Mouse (Mus musculus) CD4-positive, CD25-positive, alpha-beta regulatory T cell, adult 4 months (primary cell): ENCODE data around the gene Gm17660. TPM values are rescaled to one million over a fixed set of nuclear protein-coding genes. Genes with fewer than 3 reads are reported as not detected.

Experiments used
- ATAC-seq: one replicate; pipeline ENCODE4 v1.8.0; 2017
- polyA plus RNA-seq, 2 experiments: library from polyadenylated mRNA; unstranded; fragments of 100-300 nt; shearing (Covaris generic); gene quantifications; one replicate each; pipeline ENCODE4 v1.2.1; 2017

Gm17660 gene
- not detected for polyA plus RNA-seq

DNA sequence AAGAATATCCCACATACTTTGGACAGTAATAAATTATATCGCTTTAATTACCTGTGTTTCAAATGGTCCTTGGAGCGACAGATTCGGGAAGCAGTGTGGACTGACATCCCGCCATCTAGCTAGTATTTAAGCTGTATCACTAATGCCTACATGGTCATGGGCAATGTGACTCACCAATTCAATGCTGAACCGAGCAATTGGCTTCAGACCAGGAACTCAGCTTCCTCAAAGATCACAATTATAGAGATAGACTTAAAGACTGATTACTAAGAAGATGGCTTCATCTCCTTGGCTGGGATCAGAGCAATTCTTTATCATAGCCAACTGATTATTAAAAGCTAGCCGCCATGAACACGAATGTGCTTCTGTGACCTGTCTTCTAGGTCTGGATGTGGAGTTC lies at the start of gene Gm17660:
Gm17660 (minus strand) TSS at position 101 of the 400 bp plus-strand sequence.
- no peak for ATAC-seq

DNA sequence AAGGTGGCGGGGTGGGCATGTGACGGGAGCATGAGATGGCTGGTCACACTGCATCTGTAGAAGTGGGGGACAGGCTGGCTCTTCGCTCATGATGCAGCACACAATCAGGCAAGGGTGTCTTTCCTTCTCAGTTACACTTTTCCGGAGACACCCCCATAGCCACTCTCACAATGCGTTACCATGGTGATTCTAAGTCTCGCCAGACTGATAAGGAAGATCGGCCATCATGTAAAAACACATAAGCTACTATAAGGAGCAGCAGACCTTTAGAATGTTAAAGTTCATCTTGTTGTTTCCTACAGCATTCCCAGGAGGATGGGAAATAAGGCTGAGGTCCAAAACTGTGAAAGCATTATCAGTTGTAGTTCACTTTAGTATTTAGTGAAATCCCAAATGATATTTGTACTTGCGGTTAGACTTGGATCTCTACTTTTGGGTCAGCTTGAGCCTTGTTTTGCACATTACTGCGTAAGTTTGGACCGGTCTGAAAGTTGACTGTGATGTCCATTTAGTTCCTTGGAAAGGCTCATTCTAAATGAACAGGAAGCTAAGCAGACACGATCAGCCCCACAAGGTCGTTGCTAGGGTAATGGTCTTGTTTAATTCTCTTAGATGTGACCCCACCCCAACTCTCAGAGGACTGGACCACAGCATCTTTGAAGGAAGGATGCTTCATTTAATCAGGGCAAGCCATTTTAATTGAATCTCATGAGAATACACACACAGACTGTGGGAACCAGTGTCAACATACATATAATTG lies 49.3 kb upstream of the Gm17660 start:
- no peak for ATAC-seq

DNA sequence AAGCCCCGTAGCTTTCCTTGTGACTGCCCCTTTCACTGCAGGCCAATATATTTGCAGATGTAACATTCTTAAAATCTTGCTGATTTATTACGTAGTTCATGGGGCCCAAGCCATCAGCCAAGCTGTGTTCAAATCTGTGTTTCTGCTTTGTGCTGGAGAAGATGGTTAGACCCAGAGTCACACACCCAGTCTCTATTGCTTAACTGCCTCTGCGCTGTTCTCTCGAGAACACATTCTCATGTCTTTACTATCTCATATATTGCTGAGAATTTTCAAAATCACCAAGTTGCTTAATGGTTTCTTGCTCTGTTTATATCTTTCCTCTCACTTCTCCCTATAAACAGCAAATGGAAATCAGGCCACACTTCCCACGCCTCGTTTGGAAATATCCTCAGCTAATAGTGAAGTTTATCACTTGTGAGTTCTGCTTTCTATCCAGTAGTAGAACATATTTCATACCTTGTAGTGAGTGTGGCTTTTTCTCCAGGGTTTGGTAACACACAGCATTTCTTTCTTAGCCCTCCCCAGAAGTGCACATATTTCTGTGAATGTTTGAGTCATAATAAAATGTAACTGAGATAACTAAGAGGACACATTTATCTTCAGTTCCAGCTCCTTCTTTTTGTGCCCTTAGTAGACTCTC lies 46.7 kb upstream of the Gm17660 start:
- ATAC-seq, result no peak

DNA sequence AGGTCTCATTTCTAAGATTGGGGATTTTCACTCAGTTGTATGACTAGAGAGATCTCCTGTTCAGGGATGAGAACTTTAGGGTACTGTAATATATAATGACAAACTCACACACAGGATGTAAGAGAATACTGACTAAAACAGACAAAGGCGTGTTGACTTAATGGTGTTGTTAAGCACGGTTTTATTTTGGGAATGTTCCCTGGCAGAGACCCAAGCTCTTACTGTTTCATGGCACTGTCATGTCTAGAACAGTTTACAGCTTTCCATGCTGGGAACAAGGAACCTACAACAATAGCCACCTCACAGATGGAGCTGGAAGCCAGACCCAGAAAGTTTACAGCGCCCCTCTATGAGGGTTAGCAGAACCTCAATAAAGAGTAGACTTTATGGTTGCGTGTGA lies 38.5 kb upstream of the Gm17660 start:
- ATAC-seq, result no peak

DNA sequence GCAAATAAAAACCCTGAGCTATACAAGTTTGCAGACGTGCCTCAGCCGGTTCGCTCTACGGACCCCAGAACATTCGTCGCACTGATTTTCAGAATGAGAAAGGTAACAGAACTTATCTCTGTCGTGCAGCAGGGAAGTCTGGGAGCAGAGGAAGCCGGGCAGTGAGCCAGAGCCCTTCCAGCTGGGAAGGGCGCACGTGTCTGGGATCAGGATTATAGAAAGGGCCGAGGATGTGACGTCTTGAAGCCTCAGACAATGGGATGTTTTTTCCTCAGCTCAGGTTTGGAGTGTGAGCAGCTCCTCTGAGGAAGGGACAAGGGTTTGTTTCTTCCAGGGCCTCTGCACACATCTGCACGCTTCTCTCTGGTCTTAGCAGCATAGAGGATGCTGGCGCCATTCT lies 37.7 kb upstream of the Gm17660 start:
- no peak for ATAC-seq

DNA sequence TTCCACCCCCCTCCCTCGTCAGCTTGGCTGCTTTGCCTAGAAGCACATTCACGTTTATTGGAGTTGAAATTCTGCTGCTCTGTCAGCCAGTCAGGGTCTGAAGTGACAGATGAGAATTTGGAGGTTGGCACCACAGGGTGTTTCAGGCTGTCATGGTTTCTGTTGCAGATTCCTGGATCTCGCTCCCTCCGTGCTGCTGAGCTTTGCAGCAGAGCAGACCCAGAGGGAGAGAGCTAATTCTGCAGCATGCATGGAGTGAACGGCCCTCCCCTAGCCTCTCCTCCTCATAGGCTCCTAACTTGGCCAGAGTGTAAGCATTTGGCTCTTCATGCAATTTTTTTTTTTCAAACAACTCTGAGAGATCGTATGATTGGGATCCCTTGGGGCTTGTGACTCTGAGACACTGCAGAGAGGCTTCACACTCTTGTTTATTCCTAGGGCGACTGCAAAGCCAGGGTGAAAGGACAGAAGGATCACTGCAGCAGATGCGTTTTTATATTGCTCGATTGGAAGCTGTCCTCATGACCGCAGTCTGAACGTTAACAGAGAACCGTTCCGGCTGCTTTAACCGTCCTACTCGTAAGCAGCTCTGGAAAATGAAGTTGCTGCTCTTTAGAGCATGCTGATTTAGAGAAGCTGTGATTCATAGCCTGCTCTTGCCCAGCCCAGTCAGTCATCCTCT lies 36.2 kb upstream of the Gm17660 start, which contains the start of gene Sparcl1:
Sparcl1 (minus strand) TSS at position 243 of the 682 bp plus-strand sequence.
- no peak for ATAC-seq

DNA sequence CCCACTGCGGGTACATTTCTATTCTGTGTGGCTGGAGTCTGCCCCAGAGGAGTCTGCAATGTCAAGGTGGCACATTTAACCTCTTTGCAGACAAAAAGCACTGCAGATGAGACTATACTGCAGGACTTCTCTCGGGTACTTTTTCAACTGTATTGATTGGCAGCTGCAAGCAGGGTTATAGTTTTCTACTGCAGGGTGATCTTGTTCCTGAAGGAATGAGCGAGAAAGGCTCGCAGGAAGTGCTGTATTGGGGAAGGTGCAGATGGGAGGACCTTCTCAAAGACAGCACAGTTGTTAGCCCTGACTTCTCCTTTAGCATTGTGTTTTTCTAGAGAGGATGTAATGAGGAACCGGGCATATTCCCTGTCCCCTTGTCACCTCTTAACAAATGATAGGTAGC lies 35.1 kb upstream of the Gm17660 start:
- no peak for ATAC-seq

DNA sequence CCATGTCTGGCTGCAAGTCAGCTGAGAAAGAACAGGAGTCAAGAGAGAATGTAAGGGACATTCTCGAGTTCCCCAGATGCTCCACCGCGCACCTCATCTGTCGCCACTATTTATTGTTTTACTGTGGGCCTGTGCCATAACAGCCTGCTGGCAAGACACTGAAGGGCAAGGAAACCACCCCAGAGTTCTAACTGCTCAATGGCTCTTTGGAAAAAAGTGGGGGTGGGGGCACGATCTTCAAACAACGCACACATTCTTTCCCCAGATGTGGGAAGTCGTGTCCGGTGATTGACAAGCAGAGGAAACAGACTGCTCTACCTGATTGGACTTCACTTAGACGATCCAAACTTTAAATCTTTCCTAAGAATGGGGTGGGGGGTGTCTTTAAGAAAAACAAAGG lies 34.6 kb upstream of the Gm17660 start:
- no peak for ATAC-seq

DNA sequence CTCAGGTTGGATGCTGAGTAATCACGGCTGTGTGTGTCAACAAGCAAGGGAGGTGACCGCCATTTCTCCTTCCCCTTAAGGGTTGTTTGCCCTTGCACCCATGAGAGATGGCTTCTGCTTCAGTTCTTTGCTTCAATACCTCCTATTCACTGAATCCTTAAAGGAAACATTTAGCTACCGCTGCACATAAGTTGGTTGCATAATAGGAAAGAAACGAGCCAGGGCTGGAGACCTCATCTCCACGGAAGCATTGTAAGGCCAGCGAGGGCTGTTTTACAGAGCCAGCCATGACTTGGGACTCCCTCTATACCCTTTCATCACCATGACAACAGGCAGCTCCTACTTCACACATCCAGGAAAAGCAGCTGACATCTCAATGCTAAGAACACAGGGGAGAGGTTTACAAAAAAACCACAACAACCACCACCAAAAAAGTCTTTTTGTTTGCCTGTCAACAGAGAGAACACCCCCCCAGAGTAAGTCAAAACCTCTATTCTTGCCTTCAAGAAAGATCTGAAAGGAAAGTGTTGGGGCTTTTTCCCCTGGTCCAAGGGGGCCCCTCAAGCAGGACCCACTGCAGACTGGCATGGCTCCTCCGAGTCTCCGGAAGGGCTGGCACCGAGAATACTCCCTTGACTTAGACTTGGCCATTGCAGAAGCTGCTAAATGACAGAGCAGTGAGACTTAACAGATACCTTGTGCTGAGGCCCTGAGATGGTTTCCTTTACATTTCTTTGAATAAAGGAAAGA lies 32.9 kb upstream of the Gm17660 start:
- ATAC-seq, result no peak

DNA sequence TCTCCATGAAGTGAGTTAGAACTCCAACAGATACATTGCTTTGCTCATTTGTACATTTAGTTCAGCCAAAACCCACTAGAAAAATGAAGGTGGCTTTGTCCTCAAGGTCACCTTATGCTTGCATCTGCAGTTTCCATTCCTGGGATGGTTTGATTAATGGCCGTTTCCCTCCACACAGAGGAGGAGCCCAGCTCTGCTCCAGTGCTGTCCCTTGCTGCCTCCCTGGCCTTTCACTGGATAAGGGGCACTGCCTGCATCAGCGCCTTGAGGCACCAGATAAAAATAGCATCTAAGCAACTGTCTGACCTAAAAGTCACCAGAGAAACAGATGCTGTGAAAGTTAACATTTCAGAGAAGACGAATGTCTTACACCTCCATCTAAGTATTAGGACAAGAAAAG lies 32.1 kb upstream of the Gm17660 start:
- no peak for ATAC-seq

DNA sequence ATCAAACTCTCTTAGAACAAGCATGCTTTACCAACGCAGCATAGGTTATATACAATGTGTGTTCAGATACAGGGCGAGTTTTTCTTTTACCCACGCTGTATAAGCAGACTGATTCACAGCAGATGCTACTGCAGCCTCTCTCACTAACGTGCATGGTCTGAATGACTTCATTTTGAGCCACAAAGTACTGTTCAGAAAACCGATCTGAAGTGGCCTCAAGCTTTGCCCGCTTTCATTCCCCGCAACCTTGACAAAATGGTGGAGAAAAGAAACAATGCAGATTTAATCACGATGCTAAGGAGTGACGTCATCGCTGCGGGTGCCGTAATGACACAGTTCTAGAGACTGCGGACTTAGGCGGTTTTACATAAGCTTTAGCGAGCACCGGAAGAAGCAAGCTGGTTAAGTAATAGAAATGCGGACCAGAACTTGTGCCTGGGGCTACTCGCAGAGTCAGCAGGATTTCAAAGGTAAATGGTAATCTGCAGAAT lies 31.5 kb upstream of the Gm17660 start:
- ATAC-seq, result no peak

DNA sequence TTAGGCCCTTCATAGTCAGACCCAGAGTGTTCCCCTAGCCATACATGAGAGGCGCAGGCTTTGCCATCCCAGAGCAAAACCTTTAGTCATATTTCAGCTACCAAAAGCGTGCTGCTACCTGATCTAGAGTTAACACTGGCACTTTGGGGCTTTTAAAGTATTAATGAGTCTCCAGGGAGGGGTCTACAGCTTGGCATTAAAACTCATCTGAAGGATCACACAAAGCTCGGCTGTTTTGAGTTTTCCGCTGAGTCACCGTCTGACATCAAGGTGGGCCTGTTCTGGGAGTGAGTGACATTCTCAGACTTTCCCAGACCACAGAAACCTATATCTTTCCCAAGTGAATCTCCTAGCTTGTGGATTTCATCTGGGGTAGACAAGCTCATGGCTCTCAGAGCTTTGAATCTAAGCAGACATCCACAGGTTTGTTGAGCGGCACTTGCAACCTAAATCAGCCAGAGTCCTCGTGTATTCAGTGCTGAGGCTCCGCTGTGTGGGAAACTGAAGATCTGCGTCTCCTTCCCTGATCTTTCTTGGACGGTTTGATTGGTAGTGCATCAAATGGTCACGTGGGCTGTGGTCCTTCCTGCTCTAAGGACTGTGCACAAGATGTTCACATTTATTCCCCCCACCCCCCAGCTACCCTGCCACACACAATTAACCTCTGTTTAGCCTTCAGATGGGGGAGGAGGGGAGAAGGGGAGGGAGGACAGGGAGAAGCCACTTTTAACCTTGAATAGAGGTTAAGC lies 30.9 kb upstream of the Gm17660 start:
- no peak for ATAC-seq

DNA sequence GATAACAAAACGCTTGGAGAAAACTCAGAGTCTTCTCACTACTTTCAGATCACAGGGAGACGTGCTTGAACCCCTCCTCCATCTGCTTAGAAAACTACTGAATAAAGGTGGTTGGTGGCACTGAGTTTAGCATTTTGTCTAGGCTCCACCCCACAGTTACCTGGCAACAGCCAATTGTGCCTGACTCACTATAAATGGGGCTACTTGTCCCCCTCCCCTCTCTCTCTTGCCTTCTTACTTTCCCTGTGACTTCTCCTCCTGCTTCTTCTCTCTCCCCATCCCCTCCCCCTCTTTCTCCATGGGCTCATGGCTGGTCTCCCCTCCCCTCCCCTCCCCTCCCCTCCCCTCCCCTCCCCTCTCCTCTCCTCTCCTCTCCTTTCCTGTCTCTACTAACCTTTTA lies 26.7 kb upstream of the Gm17660 start:
- no peak for ATAC-seq

DNA sequence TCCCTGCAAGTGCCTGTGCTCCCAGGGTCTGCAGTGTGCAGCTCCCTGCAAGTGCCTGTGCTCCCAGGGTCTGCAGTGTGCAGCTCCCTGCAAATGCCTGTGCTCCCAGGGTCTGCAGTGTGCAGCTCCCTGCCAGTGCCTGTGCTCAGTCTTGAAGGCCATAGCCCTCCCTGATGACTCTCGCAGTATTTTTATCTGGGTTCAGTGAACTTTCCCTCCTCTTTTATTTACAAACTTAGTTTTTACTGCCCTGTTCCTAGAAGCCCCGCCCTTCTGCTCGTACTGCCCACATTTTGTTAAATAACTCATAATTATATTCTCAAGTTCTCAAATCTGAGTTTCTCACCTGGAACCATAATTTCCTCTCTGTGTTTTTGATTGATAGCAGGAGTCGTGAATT lies 25.8 kb upstream of the Gm17660 start:
- no peak for ATAC-seq

DNA sequence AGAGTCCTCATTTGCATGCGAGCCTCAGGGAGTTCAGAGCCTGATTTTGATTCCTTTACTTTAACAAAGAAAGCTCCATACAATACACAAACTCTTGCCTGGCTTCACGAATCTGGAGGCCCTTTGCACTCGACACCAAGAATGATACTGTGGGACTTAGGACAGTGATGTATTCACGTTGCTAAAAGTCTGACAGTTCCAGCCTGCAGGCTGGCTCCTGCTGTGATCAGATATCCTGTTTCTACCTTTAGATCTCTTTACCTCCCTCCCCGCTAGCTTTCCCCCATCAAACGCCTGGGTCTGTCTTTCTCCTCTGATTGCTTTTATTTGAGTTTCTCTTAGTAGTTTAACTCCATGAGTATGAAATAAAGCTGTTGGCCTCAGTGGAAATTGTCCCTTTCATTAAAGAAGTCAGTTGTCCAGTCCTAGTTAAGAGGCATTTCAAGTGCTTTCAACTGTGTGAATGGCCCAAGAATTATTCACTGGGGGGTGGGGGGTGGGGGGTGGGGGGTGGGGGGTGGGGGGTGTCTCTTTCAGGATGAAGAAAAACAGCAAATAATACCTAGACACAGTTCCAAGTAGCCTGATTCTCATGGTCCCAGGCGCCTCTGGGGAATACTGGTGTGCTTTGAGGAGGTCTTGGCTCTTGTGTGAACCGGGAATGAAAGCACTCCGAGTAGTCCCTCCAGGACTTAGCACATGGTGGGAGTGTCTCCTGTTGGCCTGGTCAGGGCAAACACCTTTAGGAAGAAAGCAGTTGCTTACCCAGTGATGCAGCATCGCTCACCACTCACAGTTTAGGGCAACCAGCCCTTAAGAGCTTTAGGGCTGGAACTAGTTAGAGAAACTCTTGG lies 24.5 kb upstream of the Gm17660 start:
- ATAC-seq, result no peak

DNA sequence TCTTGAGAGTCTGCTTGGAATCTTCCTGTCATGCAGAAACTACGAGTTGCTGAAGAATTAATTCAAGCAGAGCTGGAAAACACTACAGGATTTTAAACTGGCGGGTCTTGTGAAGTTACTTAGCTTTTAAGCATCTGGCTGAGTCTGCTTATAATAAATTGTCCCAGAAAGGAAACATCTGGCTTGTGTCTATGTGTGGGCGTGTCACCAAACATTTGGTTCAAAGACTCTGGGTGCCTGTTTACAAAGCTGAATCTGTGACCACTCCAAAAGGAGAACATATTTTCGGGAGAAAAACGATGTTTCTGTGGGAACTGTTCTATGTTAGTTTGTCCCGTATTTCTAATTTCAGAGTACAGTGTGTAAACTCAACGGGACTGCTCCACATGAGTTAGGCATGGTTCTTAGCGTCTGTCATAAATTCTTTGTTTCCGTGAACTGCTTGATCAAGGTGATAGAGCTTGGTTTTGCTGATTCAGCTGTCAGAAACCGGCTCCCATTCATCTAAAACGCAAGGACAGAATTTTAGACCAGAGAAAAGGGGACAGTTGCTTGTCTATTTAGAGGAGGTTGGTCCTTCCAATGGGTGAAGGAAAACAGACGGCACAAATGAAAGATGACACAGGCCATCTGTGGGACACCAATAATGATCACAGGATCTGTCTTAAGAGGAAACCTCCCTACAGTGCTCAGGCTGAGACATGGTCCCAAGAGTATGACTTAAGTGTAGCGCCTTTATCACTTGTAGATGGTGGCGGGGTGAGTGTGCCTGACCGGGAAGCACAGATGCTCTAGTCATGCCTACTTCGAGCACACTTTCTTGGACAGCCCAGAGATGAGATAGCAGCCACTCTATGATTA lies 18.9 kb upstream of the Gm17660 start:
- ATAC-seq, result no peak

DNA sequence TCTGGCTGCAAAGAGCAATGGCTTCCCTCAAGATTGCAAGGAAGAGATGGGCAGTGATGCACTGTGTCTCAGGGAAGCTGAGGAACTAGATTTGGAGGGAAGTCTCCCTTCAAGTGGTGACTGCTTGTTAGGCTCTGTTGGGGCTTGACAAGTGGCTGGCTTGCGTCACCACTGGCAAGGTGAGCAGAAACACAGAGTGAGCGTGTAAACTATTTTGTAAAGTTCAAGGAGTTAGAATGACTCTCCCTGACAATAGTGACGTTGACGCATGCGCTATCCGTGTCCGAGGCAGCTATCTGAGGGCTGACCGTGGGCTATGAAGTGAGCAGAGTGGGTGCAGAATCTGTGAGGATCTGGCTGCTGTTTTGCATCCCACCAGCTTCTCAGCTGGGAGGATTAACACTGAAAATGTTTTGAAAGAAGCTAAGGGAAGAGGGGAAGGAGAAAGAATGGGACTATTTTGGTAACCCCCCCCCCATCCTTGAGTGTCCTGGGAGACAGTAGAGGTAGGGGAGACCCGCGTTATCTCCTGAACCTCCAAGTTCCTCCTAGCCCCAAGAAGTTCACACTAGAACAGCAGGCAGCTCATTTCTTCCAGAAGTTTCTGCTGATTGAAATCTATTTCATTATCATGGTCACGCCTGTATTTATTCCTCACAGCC lies 18.1 kb upstream of the Gm17660 start:
- no peak for ATAC-seq

DNA sequence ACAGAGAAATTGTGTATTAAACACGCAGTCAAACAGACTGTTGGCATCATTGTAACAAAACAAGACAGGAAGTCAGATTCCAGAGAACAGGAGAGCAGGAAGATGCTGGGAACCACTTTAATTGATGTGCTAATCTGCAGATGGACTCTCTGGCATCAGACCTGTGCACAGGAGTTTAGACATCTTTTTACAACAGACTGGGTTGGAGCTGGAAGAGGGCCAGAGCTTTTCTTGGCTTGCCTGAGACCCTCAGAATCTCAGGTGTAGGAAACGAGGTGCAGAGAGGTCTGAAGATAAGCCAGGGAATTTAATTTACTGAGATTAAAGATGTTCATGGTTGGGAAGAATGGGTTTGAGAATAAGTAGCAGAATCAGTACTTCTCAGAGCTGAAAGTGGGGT lies 12.3 kb upstream of the Gm17660 start:
- no peak for ATAC-seq

DNA sequence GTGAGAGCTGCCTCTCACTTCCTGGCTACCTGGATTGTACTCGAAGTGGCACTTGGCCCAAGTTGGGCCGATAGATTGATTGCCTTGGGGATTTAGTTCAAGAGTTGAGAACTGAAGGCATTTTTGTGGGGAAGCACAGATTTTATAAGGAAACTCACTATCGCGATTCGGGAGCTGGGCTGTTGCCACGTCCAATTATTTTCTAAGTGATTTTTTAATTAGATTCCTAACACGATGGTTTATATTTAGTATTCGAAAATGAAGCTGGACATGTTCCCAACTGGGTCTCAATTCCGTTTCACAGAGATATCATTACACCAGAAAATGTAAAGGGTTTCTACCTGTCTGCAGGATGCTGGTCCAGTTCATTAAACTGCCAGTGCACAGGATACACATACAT lies 8.0 kb upstream of the Gm17660 start:
- ATAC-seq, result no peak

DNA sequence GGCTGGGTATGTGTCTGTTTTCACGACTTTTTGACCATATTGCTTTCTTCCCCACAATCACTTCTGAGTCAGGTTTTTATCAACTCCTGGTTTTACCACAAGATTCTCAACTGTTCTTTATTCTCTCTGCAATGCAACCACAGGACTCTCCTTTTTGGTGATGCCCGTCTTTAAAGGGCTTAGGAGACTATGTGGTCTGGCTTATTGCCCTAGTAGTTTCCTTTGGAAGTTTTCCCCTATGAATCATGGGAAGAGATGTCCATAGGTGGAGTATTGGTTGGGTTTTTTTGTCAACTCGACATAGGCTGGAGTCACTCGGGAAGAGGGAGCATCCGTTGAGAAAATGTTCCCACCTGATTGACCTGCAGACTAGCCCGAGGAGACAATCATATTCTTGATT lies 3.3 kb upstream of the Gm17660 start:
- no peak for ATAC-seq
